Mouse (Mus musculus) spleen, adult 2 months (tissue): ENCODE results near the gene Atg4d. TPM values are rescaled to one million over a fixed set of nuclear protein-coding genes. Genes with fewer than 3 reads are reported as not detected.
"Not testable (repeated sequence)": the region's sequence is repeated elsewhere in the genome, so short reads cannot be mapped to it uniquely, and the experiment has no call there.

Source experiments
- DNase-seq, 2 experiments: peaks; one replicate each; pipeline versions ENCODE4 v3.0.0 to v3.0.0-alpha.2; 2012 to 2021; ENCODE audit warnings: low spot score in 2 of 2, low read depth in 1 of 2
- H3K27ac ChIP-seq: fragments of 200-500 bp; 2 replicates; pipeline ENCODE4 v1.5.1; 2012; ENCODE audit warnings: low read length, inconsistent platforms; ENCODE audit not compliant: insufficient read depth
- H3K27me3 ChIP-seq: fragments of 200-500 bp; 2 replicates; pipeline ENCODE4 v1.6.1; 2012; ENCODE audit warnings: mild to moderate bottlenecking, moderate library complexity, low read length, inconsistent platforms; ENCODE audit not compliant: control insufficient read depth, insufficient read depth
- H3K36me3 ChIP-seq: fragments of 200-500 bp; 2 replicates; pipeline ENCODE4 v1.6.1; 2012; ENCODE audit warnings: mild to moderate bottlenecking, low read length, inconsistent platforms; ENCODE audit not compliant: control insufficient read depth, insufficient read depth
- H3K4me1 ChIP-seq: fragments of 200-500 bp; 2 replicates; pipeline ENCODE4 v1.6.1; 2011; ENCODE audit warnings: inconsistent platforms; ENCODE audit not compliant: control insufficient read depth, insufficient read depth, insufficient read length
- H3K4me3 ChIP-seq: fragments of 200-500 bp; 2 replicates; pipeline ENCODE4 v1.5.1; 2011; ENCODE audit warnings: mild to moderate bottlenecking, inconsistent platforms; ENCODE audit not compliant: insufficient read depth, insufficient read length; ENCODE audit errors: extremely low read depth
- CTCF ChIP-seq: fragments of 200-500 bp; IDR thresholded peaks from 2 replicates; pipeline ENCODE4 v1.5.1; 2011; ENCODE audit warnings: mild to moderate bottlenecking, inconsistent platforms; ENCODE audit not compliant: insufficient read depth, insufficient read length, insufficient replicate concordance; ENCODE audit errors: extremely low read depth
- POLR2A ChIP-seq: fragments of 200-500 bp; IDR thresholded peaks from 2 replicates; pipeline ENCODE4 v1.6.1; 2011; ENCODE audit warnings: low read depth, low read length, inconsistent platforms
- WGBS: fragments of 180-500 bp; shearing (Covaris S2); methylation state at CpG from one replicate; pipeline ENCODE4 v1.1.7; 2018; 5-methylcytosine and 5-hydroxymethylcytosine counted together
- polyA plus RNA-seq: library from polyadenylated mRNA; depleted of rRNA; stranded (reverse); fragments of >200 nt; gene quantifications from 2 replicates; pipeline ENCODE4 v1.2.3, GENCODE M21; 2012; rRNA removed

Atg4d gene
- polyA plus RNA-seq, 1 experiment, result 44.8 TPM

GRCm38 (mm10) chr9:21319503-21319902 is 54.4 kb downstream of the Atg4d start:
- TF ChIP-seq CTCF, result no peak
- peaks cover 26% of the 10 kb centered on the region for H3K4me1 ChIP-seq
- WGBS, result 92% methylated on average over 4 of the region's 4 CpGs

GRCm38 (mm10) chr9:21320280-21320618 is 55.2 kb downstream of the Atg4d start:
- H3K4me1 ChIP-seq, result peaks cover 31% of the 10 kb centered on the region
- no peaks in the 10 kb centered on the region for H3K36me3 ChIP-seq
- TF ChIP-seq CTCF, result no peak
- TF ChIP-seq POLR2A, result no peak

More at GRCm38 (mm10) chr9:21319503-21319902, 54.4 kb downstream of the Atg4d start:
- no peaks in the 10 kb centered on the region for H3K27me3 ChIP-seq
- no peak overlapping the region for H3K27ac ChIP-seq
- H3K4me3 ChIP-seq, result no peak overlapping the region
- no peaks in the 10 kb centered on the region for H3K36me3 ChIP-seq
- DNase-seq, result no peak

GRCm38 (mm10) chr9:21320619-21321512 is 55.8 kb downstream of the Atg4d start, which contains the start of gene Slc44a2:
Gene Slc44a2 (plus strand): TSS chr9:21320698.
- DNase-seq, result peak; percentile 67 to 88
- Histone ChIP-seq H3K4me1 (peaks cover 32% of the 10 kb centered on the region), H3K4me3 (peak within 1 kb of the TSS; percentile 98), H3K27ac (peak within 1 kb of the TSS; percentile 98), H3K36me3 (no peaks in the 10 kb centered on the region), H3K27me3 (no peaks in the 10 kb centered on the region)
- under 1% methylated on average over 51 of the region's 52 CpGs for WGBS
- peak; percentile 66 for TF ChIP-seq POLR2A
- TF ChIP-seq CTCF, result no peak

More at GRCm38 (mm10) chr9:21320280-21320618, 55.2 kb downstream of the Atg4d start:
- no peaks in the 10 kb centered on the region for H3K27me3 ChIP-seq
- WGBS, result 29% methylated on average over 4 of the region's 4 CpGs
- DNase-seq, result no peak
- 0 out of 2 replicates have a peak overlapping the region, but pooled peaks have one; percentile 20 for H3K27ac ChIP-seq
- H3K4me3 ChIP-seq, result peak overlapping the region; percentile 98

- peak; percentile 38 for TF ChIP-seq POLR2A
- no peak for TF ChIP-seq CTCF
- Histone ChIP-seq H3K4me1 (peaks cover 35% of the 10 kb centered on the region), H3K36me3 (no peaks in the 10 kb centered on the region), H3K27me3 (no peaks in the 10 kb centered on the region), H3K4me3 (peak overlapping the region; percentile 98), H3K27ac (peak overlapping the region; percentile 98)
- peak; percentile 53 to 70 for DNase-seq
- WGBS, result 0% methylated on average over 6 of the region's 6 CpGs
These were observed 56.4 kb downstream of the Atg4d start for GRCm38 (mm10) chr9:21321513-21321835.

- TF ChIP-seq POLR2A (no peak), CTCF (no peak)
- H3K4me1 ChIP-seq, result peaks cover 40% of the 10 kb centered on the region
These were observed 57.3 kb downstream of the Atg4d start for GRCm38 (mm10) chr9:21322211-21322916.

GRCm38 (mm10) chr9:21322917-21323297 is 57.8 kb downstream of the Atg4d start:
- peak overlapping the region; percentile 98 for H3K27ac ChIP-seq
- not testable (repeated sequence) for DNase-seq, H3K27me3 ChIP-seq, H3K36me3 ChIP-seq
- WGBS, result 58% methylated on average over 8 of the region's 8 CpGs
- peaks cover 43% of the 10 kb centered on the region for H3K4me1 ChIP-seq
- H3K4me3 ChIP-seq, result peak overlapping the region; percentile 98; the same call in 1 of the 2 replicates

More at GRCm38 (mm10) chr9:21322211-21322916, 57.3 kb downstream of the Atg4d start:
- Histone ChIP-seq H3K4me3 (peak overlapping the region; percentile 98), H3K27me3 (no peaks in the 10 kb centered on the region), H3K27ac (peak overlapping the region; percentile 98), H3K36me3 (no peaks in the 10 kb centered on the region)
- 17% methylated on average over 19 of the region's 19 CpGs for WGBS
- peak in 1 of 2 experiments; percentile 49 for DNase-seq

GRCm38 (mm10) chr9:21324269-21324668 is 59.2 kb downstream of the Atg4d start:
- H3K4me1 ChIP-seq, result peaks cover 48% of the 10 kb centered on the region
- no peak for DNase-seq
- no peaks in the 10 kb centered on the region for H3K27me3 ChIP-seq
- no peak overlapping the region for H3K4me3 ChIP-seq
- TF ChIP-seq POLR2A (no peak), CTCF (no peak)
- no peaks in the 10 kb centered on the region for H3K36me3 ChIP-seq
- WGBS, result 74% methylated on average over 11 of the region's 11 CpGs
- H3K27ac ChIP-seq, result peak overlapping the region; percentile 56

Other genes with a start within 250 kb of the Atg4d start
- 59.7 and 67.4 TPM in 2 replicates for gene Icam1, start 249.3 kb upstream of the Atg4d start, polyA plus RNA-seq
- 8.1 and 9.3 TPM in 2 replicates for gene Icam4, start 235.9 kb upstream of the Atg4d start, polyA plus RNA-seq
- 1.1 and 1.2 TPM in 2 replicates for gene Icam5, start 233.2 kb upstream of the Atg4d start, polyA plus RNA-seq
- gene Zglp1, start 198.2 kb upstream of the Atg4d start, polyA plus RNA-seq, result 0.28 and 0.65 TPM in 2 replicates
- 0.19 and 0.32 TPM in 2 replicates for gene Gm49373, start 192.2 kb upstream of the Atg4d start, polyA plus RNA-seq
- gene Fdx1l, start 191.7 kb upstream of the Atg4d start, polyA plus RNA-seq, result 38.3 and 59.5 TPM in 2 replicates
- gene Gm38431, start 173.3 kb upstream of the Atg4d start, polyA plus RNA-seq, result 5.2 and 18.8 TPM in 2 replicates
- 77.9 and 93.1 TPM in 2 replicates for gene Raver1, start 173.3 kb upstream of the Atg4d start, polyA plus RNA-seq
- gene Tyk2, start 134.1 kb upstream of the Atg4d start, polyA plus RNA-seq, result 46.1 and 52.2 TPM in 2 replicates
- gene Cdc37, start 115.3 kb upstream of the Atg4d start, polyA plus RNA-seq, result 39.5 and 44.7 TPM in 2 replicates
- 12.4 and 13.1 TPM in 2 replicates for gene Pde4a, start 99.6 kb upstream of the Atg4d start, polyA plus RNA-seq
- 55.4 and 78.4 TPM in 2 replicates for gene Keap1, start 25.9 kb upstream of the Atg4d start, polyA plus RNA-seq
- gene S1pr5, start 16.9 kb upstream of the Atg4d start, polyA plus RNA-seq, result 12.2 and 21.3 TPM in 2 replicates
- gene Kri1, start 22.7 kb downstream of the Atg4d start, polyA plus RNA-seq, result 40.8 and 43.1 TPM in 2 replicates
- 87.4 and 115 TPM in 2 replicates for gene Cdkn2d, start 26.1 kb downstream of the Atg4d start, polyA plus RNA-seq
- gene Ap1m2, start 47.0 kb downstream of the Atg4d start, polyA plus RNA-seq, result 2.0 and 2.5 TPM in 2 replicates
- gene Slc44a2, start 55.4 kb downstream of the Atg4d start, polyA plus RNA-seq, result 166 and 184 TPM in 2 replicates
- 54.2 and 59.6 TPM in 2 replicates for gene Ilf3, start 102.6 kb downstream of the Atg4d start, polyA plus RNA-seq
- gene Qtrt1, start 146.5 kb downstream of the Atg4d start, polyA plus RNA-seq, result 38.7 and 63.6 TPM in 2 replicates
- 223 and 245 TPM in 2 replicates for gene Dnm2, start 159.6 kb downstream of the Atg4d start, polyA plus RNA-seq
- 10.5 and 13.5 TPM in 2 replicates for gene Tmed1, start 245.0 kb downstream of the Atg4d start, polyA plus RNA-seq